Mouse (Mus musculus) right cerebral cortex, postnatal 10 days (tissue): Measurements from ENCODE around the gene Adgrg1.

ENCODE experiments used
- DNase-seq, 2 experiments: peaks; one replicate each; pipeline ENCODE4 v3.0.0; 2021; ENCODE audit warnings: low spot score in 2 of 2

Gene Adgrg1

DNA sequence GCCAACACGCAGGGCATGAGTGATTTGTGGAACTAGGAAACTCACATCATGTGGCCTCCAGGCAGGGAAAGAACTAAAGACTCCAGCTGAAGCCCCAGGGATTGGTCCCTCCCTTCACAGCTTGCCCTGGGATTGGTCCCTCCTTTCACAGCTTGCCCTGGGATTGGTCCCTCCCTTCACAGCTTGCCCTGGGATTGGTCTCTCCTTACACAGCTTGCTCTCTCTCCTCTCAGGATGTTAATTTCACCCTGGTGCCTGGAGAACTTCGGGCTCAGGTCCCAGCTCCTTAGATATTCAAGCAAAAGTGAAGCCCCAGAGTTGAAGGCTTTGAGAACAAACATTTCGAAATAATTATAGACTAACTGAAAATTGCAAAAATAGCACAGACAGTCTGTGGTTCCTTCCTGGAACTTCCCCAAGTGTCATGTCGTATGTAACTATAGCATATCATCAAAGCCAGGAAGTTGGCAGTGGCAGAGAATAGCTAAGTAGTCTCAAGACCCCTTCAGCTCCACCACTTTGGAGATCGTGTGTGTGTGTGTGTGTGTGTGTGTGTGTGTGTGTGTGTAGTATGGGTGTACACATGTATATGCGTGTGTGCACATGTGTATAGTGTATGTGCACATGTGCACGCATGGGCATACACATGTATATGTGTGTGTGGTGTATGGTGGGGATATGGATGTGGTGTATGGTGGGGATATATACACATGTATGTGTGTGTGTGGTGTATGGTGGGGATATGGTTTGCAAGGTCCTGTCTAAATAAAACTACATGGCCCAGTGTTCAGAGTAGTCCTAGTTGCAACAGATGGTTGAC, 62.8 kb downstream of the Adgrg1 start:
- DNase-seq = peak; percentile 78 to 89

DNA sequence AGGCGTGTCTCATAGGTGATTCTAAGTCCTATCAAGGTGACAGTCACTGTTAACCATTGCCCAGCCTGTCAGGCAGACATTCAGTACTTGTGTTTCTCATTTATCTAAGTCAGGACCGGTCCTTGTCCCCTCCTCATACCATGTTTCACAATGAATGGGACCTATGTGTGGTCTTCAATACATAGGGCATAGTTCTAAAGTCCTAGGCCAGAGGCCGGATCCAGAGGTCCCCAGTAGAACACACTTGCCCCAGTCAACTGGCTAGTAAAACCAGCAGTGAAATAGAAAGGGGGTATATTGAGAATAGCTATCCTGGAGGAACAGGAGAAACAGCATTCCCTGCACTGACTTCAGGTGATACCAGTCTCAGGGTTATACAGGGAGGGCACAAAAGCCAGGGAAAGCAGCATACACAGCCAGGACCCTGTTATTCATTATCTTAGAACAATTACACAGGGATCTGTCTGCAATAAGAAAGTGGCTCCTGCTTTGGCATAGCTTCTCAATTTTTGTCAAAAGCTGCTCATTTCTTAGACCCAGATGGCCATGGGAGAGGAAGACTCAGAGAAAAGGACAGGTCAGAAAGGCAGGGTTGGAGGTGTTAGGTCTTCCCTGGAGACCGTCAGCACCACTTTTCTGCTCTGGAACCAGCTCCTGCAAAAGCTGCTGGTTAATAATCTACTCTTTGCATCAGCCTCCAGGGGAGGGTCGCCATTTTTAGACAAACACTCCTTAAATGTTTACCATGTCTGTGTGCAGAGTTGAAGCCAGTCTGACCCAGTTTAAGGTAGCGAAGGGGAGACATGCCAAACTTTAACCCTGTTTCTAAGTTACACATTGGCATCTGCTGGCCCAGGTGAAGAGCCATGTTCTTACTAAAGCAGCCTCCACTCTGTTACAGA, 67.6 kb downstream of the Adgrg1 start:
- no peak for DNase-seq

DNA sequence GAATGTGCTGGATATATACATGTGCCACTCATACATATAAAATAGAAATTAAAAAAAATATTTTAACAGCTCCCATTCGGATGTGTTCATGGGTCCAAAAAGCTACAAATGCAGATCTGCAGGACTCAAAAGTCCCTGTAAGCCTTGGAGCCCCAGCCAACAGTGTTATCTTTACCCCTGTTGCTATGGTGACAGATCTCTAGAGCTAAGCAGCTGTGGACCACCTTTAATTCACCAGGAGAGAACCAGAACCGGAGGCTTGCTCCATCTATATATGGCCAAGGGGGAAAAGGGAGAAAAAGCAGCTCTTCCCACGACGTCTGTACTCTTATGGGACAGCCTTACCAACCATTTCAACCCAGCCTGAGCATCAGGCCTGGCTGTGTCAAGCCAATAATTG, 70.3 kb downstream of the Adgrg1 start:
- peak; percentile 38 to 56 for DNase-seq

DNA sequence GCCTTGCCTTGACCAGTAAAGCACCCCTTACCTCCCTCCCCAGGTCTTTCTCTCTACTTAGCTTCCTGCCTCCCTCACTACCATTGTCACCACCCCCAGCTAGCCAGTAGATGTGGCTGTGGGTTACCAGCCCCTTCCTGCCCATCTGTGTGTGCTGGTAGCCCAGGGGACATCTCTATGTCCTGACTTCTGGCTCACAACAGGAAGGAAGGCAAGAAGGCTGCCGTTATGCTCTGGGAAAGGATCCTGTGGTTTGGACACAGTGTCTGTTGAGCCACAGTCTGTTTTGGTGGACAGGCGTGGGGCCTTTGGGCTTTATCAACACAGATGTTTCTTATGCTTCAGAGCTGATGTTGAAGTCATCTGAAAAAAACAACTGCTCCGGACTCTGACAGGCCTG, 72.4 kb downstream of the Adgrg1 start:
- no peak for DNase-seq

DNA sequence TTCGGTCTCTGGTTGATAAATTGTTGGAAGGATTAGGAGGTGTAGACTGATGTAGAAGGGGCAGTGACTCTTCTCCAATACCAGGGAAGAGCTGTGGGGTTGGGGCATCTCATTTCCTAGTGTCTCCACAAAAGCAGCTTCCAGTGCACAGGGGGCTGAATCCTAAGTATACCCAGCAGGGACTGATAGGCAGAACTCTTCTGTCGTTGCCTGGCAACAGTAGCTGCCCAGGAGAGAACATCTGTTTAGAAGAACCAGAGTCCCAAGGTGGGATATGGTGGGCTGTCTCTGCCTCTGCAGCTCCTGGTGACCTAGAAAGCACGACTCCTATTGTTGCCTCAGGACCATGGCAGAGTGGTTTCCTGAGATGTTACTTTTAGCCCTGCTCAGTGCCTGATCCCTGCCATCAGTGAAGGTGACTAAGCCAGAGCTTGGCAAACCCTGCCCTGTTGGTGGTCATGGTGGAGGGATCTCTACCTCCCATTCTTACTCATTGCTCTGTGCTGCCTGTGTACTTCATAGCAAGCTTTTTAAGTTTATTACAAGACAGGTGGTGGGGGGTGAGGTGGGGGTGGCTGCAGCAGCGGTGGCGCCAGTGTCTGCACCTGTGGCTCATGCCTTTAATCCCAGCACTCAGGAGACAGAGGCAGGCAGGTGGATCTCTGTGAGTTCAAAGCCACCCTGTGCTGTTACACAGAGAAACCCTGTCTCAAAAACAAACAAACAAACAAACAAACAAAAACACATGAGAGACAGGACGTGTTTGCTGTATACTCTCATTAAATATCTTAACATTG, 73.5 kb downstream of the Adgrg1 start:
- DNase-seq = no peak

DNA sequence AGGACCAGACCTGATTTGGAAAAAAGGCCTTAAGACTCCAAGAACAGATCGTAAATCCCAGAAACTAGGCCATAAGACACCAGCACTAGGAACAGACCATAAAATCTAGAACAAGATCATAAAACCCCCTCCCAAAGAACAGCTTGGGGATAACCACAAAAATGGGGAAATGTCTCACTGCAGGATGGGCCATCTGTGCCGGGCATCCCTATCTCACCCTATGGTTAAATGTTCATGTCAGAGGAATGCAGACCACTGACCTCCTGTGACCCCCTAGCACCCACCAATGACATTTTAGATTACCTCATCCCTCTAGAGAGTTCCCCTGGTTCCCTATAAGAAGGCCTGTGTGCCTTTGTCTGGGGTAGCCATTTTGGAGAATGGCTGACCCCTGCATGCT, 75.1 kb downstream of the Adgrg1 start:
- DNase-seq = no peak

DNA sequence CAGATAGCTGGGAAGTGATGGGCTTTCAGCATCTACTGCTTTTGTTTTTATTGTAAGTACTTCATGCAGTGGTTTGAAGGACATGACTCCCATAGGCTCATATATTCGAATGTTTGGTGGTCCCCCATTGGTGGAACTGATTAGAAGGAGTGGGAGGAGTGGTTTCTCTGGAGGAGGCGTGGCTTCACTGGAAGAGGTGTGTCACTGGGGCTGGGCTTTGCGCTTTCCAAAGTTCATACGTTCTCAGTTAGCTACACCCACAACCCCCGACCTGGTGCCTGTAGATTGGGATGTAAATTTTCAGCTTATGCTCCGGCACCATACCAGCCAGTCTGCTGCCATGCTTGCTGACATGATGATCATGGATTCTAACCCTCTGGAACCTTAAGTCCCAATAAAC, 79.9 kb downstream of the Adgrg1 start:
- DNase-seq = no peak

DNA sequence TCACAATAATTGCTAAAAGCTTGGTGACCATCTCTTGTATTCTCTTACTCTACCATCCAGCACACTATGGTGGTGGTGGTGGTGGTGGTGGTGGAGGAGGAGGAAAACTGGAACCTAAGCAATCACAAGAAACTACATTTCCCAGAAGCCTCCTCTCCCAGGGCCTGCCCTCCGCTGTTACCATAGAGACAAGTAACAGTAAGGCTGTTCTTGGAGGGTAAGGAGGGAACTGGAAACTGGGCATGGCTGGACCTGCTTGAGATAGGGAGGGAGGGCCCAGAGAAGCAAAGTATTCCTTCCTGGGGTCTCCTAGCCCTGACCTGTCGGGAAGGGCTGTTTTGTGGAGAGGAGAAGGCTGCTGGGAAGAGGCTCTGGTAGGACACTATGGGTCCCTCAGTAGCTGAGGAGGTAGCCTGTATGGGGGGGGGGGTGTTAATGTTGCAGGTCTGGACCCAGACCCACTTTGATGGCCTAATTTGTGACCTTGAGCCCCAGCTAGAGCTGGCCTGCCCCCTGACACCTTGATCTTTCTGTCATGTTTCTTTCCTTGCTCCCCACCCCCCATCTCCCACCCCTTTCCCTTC, 80.5 kb downstream of the Adgrg1 start, which contains the start of gene Drc7:
TSS of gene Drc7 (plus strand) at position 177 of the 584 bp plus-strand sequence.
- peak; percentile 58 to 60 for DNase-seq

DNA sequence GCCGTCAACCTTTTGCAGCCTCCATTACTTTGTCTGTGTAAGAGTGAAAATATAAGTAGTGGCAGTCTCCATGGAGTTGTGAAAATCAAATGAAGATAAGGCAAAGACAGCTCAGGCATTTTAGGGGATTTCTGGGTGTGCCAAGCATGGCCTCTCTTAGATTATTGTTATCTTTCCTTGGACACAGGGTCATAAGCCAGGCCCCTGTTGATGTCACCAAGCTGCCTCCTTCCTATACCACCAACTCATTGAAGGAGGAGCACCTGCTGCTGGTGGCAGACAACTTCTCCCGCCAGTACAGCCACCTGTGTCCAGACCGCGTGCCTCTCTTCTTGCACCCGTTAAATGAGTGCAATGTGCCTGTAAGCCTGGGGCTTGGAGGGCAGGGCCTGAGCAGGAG, 81.9 kb downstream of the Adgrg1 start:
- no peak for DNase-seq

DNA sequence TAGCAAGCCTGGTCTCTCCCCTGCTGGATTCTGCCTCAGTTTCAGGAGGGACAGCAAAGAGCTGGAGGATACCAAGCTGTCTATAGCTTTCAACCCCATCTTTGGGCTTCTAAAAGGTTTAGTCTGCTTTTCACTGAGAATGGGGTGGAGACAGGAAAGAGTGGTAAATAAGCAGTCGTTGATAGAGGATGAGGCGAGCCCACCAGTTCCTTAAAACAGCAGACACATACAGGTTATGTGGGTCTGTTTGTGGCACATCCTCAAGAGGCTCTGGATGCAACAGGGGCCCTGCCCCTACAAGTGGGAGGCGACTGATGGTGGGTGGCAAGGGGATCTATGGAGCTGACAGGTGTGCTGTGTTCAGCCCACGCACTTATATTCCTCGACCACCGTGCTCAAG, 84.1 kb downstream of the Adgrg1 start:
- no peak for DNase-seq

DNA sequence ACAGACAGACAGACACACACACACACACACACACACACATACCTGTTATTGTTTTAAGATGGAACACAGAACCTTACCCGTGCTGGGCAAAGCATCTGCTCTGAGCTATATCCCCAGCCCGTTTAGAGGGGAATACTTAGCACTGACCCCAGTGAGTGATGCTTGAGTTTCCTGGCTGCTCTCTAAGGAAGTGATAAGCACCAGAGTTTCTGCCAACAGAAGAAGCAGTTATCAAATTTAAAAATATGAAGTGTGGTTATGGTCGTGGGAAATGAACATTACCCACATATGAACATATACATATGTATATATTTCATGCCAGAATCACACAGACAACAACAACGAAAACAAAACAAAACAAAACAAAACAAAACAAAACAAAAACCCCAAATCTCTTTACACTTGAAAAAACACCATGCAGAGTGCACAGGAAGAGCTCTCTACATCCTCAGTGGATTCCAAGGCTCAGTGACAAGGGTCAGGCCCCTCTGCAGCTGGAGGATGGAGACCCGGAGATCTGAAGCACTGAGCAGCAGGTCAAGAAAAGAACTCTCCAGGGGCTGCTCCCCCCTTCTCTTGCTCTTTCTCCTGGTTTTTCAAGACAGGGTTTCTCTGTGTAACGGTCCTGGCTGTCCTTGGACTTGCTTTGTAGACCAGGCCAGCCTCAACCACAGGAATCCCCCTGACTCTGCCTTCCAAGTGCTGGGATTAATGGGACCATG, 85.4 kb downstream of the Adgrg1 start:
- no peak for DNase-seq
